Mouse (Mus musculus): ENCODE data around the gene Vac14. TPM values are rescaled to one million over a fixed set of nuclear protein-coding genes. Genes with fewer than 3 reads are reported as not detected.

Gene Vac14
- polyA plus RNA-seq, 1 experiment from 2014 or later = 12.6 TPM

- no peak for ATAC-seq (replicated peaks; ENCODE audit: insufficient number of reproducible peaks, insufficient read depth, low FRiP score, low read depth)
- Histone ChIP-seq H3K27ac (no peak overlapping the region), H3K36me3 (0 out of 2 replicates have a peak, but pooled peaks cover 6% of the 10 kb centered on the region), H3K9ac (no peak overlapping the region), H3K9me3 (replicated peaks) (no peaks in the 10 kb centered on the region), H3K4me2 (no peak overlapping the region), H3K4me3 (no peak overlapping the region), H3K27me3 (no peaks in the 10 kb centered on the region), H3K4me1 (replicated peaks) (peaks cover 26% of the 10 kb centered on the region)
- WGBS = 83% methylated on average over 6 of the region's 6 CpGs
Observed at GRCm38 (mm10) chr8:110649286-110649685, 30.9 kb downstream of the Vac14 start.

DNA sequence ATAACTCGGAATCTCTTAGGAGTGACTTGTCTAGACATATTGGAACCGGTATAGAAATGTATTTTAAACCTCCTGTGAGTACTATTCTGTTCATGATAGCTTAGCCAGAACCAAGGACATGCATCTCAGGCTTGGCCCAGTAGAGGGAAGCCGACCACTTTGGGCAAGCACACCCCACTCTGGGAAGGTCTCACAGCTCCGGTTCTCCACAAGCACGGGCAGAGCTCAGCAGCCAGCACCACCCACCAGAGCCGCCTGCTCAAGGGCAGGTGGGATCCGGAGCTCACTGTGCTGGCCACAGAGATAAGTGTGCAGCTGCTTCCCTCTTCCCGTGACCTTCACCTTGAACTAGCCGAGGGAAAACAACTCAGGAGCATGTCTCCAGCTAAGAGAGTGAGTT is 32.5 kb downstream of the Vac14 start:
- peak; percentile 52; the same call in 1 of the 2 replicates for ATAC-seq (replicated peaks; ENCODE audit: insufficient number of reproducible peaks, insufficient read depth, low FRiP score, low read depth)
- H3K9ac ChIP-seq = no peak overlapping the region

GRCm38 (mm10) chr8:110651847-110652246 is 33.5 kb downstream of the Vac14 start:
- Histone ChIP-seq H3K27me3 (no peaks in the 10 kb centered on the region), H3K9ac (no peak overlapping the region), H3K27ac (peak overlapping the region; percentile 74), H3K4me2 (no peak overlapping the region), H3K9me3 (replicated peaks) (no peaks in the 10 kb centered on the region), H3K36me3 (0 out of 2 replicates have a peak, but pooled peaks cover 6% of the 10 kb centered on the region), H3K4me1 (replicated peaks) (peaks cover 24% of the 10 kb centered on the region), H3K4me3 (no peak overlapping the region)
- WGBS = 45% methylated on average over 4 of the region's 4 CpGs
- peak; percentile 71 for ATAC-seq (replicated peaks; ENCODE audit: insufficient number of reproducible peaks, insufficient read depth, low FRiP score, low read depth)

More for the DNA sequence above, 32.5 kb downstream of the Vac14 start:
- Histone ChIP-seq H3K4me3 (no peak overlapping the region), H3K27me3 (no peaks in the 10 kb centered on the region), H3K27ac (peak overlapping the region; percentile 74), H3K9me3 (replicated peaks) (no peaks in the 10 kb centered on the region), H3K4me1 (replicated peaks) (peaks cover 24% of the 10 kb centered on the region), H3K4me2 (no peak overlapping the region), H3K36me3 (0 out of 2 replicates have a peak, but pooled peaks cover 6% of the 10 kb centered on the region)
- 41% methylated on average over 9 of the region's 9 CpGs for WGBS

GRCm38 (mm10) chr8:110654075-110655060 is 36.0 kb downstream of the Vac14 start:
- ATAC-seq (replicated peaks; ENCODE audit: insufficient number of reproducible peaks, insufficient read depth, low FRiP score, low read depth) = no peak
- H3K27me3 ChIP-seq = no peaks in the 10 kb centered on the region
- 87% methylated on average over 9 of the region's 9 CpGs for WGBS

GRCm38 (mm10) chr8:110655827-110656226 is 37.4 kb downstream of the Vac14 start:
- Histone ChIP-seq H3K27me3 (no peaks in the 10 kb centered on the region), H3K27ac (no peak overlapping the region), H3K9ac (no peak overlapping the region), H3K36me3 (no peaks in the 10 kb centered on the region), H3K4me3 (no peak overlapping the region), H3K4me1 (replicated peaks) (peaks cover 21% of the 10 kb centered on the region), H3K9me3 (replicated peaks) (no peaks in the 10 kb centered on the region), H3K4me2 (no peak overlapping the region)
- no peak for ATAC-seq (replicated peaks; ENCODE audit: insufficient number of reproducible peaks, insufficient read depth, low FRiP score, low read depth)
- 81% methylated on average over 1 of the region's 1 CpGs for WGBS

More at GRCm38 (mm10) chr8:110654075-110655060, 36.0 kb downstream of the Vac14 start:
- H3K36me3 ChIP-seq = 0 out of 2 replicates have a peak, but pooled peaks cover 4% of the 10 kb centered on the region
- no peak overlapping the region for H3K4me3 ChIP-seq
- no peak overlapping the region for H3K9ac ChIP-seq
- no peak overlapping the region for H3K27ac ChIP-seq
- no peaks in the 10 kb centered on the region for H3K9me3 ChIP-seq (replicated peaks)
- no peak overlapping the region for H3K4me2 ChIP-seq
- peaks cover 24% of the 10 kb centered on the region for H3K4me1 ChIP-seq (replicated peaks)

GRCm38 (mm10) chr8:110657661-110658060 is 39.3 kb downstream of the Vac14 start:
- H3K27ac ChIP-seq = no peak overlapping the region
- H3K27me3 ChIP-seq = no peaks in the 10 kb centered on the region
- no peaks in the 10 kb centered on the region for H3K36me3 ChIP-seq
- no peak overlapping the region for H3K4me2 ChIP-seq
- H3K9ac ChIP-seq = no peak overlapping the region
- peaks cover 3% of the 10 kb centered on the region for H3K4me1 ChIP-seq (replicated peaks)
- no peaks in the 10 kb centered on the region for H3K9me3 ChIP-seq (replicated peaks)
- H3K4me3 ChIP-seq = no peak overlapping the region
- WGBS = 81% methylated on average over 2 of the region's 2 CpGs
- no peak for ATAC-seq (replicated peaks; ENCODE audit: insufficient number of reproducible peaks, insufficient read depth, low FRiP score, low read depth)

- H3K36me3 ChIP-seq = no peaks in the 10 kb centered on the region
- H3K27me3 ChIP-seq = no peaks in the 10 kb centered on the region
- 0 out of 2 replicates have a peak, but pooled peaks cover 4% of the 10 kb centered on the region for H3K4me1 ChIP-seq (replicated peaks)
- no peak for ATAC-seq (replicated peaks; ENCODE audit: insufficient number of reproducible peaks, insufficient read depth, low FRiP score, low read depth)
- no peaks in the 10 kb centered on the region for H3K9me3 ChIP-seq (replicated peaks)
- H3K4me2 ChIP-seq = no peak overlapping the region
- H3K9ac ChIP-seq = no peak overlapping the region
- H3K27ac ChIP-seq = no peak overlapping the region
- H3K4me3 ChIP-seq = no peak overlapping the region
Observed at GRCm38 (mm10) chr8:110660121-110660520, 41.7 kb downstream of the Vac14 start.

DNA sequence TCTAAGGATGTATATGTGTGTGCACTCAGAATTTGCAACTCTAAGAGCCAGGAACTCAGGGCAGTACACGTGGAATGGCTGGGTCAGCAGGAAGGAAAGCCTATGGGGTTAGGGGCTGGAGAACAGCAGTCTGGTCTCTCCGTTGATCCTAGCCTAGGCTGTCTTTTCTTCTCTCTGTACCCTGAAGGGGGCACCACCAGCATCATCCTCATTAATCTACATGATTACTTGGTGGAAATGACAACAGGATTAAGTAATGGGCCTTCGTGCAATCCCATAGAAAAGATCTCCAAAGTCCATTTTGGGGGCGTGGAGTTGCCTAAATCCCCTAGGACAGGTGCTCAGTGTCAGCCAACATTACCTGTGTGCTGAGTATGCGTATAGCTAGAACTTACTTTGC is 44.2 kb downstream of the Vac14 start:
- no peak overlapping the region for H3K4me2 ChIP-seq
- WGBS = 77% methylated on average over 5 of the region's 5 CpGs
- H3K36me3 ChIP-seq = no peaks in the 10 kb centered on the region
- ATAC-seq (replicated peaks; ENCODE audit: insufficient number of reproducible peaks, insufficient read depth, low FRiP score, low read depth) = no peak
- no peak overlapping the region for H3K9ac ChIP-seq
- H3K27me3 ChIP-seq = no peaks in the 10 kb centered on the region
- H3K9me3 ChIP-seq (replicated peaks) = no peaks in the 10 kb centered on the region
- H3K4me3 ChIP-seq = no peak overlapping the region
- no peak overlapping the region for H3K27ac ChIP-seq
- H3K4me1 ChIP-seq (replicated peaks) = 0 out of 2 replicates have a peak, but pooled peaks cover 4% of the 10 kb centered on the region

DNA sequence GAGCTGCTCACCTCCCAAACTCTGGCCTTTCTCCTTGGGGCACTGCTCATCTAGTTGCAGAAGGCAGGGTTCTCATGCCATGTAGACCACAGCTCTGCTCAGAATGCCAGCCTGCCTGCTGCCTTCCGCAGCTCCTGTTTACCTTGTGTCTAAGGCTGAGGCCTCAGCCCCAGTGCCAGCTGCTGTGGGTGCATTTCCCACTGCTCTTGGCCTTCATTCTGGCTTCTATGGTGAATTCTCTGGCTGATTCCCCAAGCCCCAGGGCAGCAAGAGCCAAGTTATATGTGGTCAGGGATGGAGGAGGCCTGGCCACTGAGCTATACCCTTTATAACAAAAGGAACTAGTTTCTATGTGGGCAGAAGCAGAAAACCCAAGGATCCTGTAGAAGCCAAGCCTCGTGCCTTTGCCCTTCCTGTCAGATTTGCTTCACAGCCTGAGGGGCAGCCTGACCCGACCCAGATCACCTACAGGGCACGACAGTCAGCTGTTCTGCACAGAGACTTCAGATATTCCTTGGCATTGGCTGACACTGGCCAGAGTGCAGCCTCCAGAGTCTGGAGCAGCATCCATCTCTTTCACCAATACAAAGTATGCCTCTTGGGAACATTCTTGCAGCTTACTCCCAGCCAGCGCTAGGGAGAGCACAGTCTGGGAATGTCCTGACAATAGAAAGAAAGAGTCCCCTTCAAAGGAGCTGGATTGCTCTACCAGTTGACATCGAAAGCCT is 44.8 kb downstream of the Vac14 start:
- Histone ChIP-seq H3K9ac (no peak overlapping the region), H3K9me3 (replicated peaks) (no peaks in the 10 kb centered on the region), H3K4me2 (no peak overlapping the region), H3K4me1 (replicated peaks) (0 out of 2 replicates have a peak, but pooled peaks cover 8% of the 10 kb centered on the region), H3K36me3 (no peaks in the 10 kb centered on the region), H3K27me3 (no peaks in the 10 kb centered on the region), H3K4me3 (no peak overlapping the region), H3K27ac (no peak overlapping the region)
- WGBS = 81% methylated on average over 6 of the region's 6 CpGs
- no peak for ATAC-seq (replicated peaks; ENCODE audit: insufficient number of reproducible peaks, insufficient read depth, low FRiP score, low read depth)

GRCm38 (mm10) chr8:110664202-110664896 is 46.0 kb downstream of the Vac14 start:
- Histone ChIP-seq H3K27ac (0 out of 2 replicates have a peak overlapping the region, but pooled peaks have one; percentile 8), H3K4me1 (replicated peaks) (peaks cover 17% of the 10 kb centered on the region), H3K4me2 (no peak overlapping the region), H3K36me3 (no peaks in the 10 kb centered on the region), H3K9ac (no peak overlapping the region), H3K9me3 (replicated peaks) (no peaks in the 10 kb centered on the region), H3K27me3 (no peaks in the 10 kb centered on the region), H3K4me3 (no peak overlapping the region)
- ATAC-seq (replicated peaks; ENCODE audit: insufficient number of reproducible peaks, insufficient read depth, low FRiP score, low read depth) = no peak
- WGBS = 79% methylated on average over 7 of the region's 7 CpGs

DNA sequence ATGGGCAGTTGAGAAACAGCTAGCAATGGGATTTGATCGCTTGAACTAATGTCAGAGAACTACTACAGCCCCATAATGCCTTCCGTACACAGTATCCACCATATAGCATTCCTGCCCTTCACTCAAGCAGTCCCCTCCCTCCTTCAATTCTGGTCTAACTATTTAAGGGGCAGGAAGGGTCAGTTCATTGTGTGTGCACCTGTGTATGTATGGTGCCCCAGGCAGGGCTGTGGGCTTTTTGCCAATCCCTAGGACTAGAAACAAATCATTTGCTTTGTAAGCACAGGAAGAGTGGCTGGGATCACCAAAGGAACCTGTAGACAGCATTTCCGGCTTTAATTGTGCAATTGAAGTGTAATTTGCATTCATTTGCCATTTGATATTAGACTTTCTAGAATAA is 46.6 kb downstream of the Vac14 start:
- H3K27me3 ChIP-seq = no peaks in the 10 kb centered on the region
- H3K36me3 ChIP-seq = no peaks in the 10 kb centered on the region
- H3K4me1 ChIP-seq (replicated peaks) = peaks cover 23% of the 10 kb centered on the region
- WGBS = 83% methylated on average over 3 of the region's 3 CpGs
- 0 out of 2 replicates have a peak overlapping the region, but pooled peaks have one; percentile 8 for H3K27ac ChIP-seq
- H3K4me2 ChIP-seq = no peak overlapping the region
- H3K4me3 ChIP-seq = no peak overlapping the region
- H3K9ac ChIP-seq = no peak overlapping the region
- no peaks in the 10 kb centered on the region for H3K9me3 ChIP-seq (replicated peaks)
- ATAC-seq (replicated peaks; ENCODE audit: insufficient number of reproducible peaks, insufficient read depth, low FRiP score, low read depth) = no peak
